Mouse (Mus musculus) testis, adult 2 months (tissue): ENCODE data around the gene Map2k2. TPM values are rescaled to one million over a fixed set of nuclear protein-coding genes. Genes with fewer than 3 reads are reported as not detected.

Source experiments
- H3K27ac ChIP-seq: fragments of 200-500 bp; 2 replicates; pipeline ENCODE4 v1.5.1; 2012; ENCODE audit warnings: low read depth, low read length; ENCODE audit not compliant: control insufficient read depth, insufficient read depth
- H3K27me3 ChIP-seq: fragments of 200-500 bp; 2 replicates; pipeline ENCODE4 v1.6.1; 2012; ENCODE audit warnings: mild to moderate bottlenecking, low read length, moderate library complexity; ENCODE audit not compliant: control insufficient read depth, insufficient read depth
- H3K36me3 ChIP-seq: fragments of 200-500 bp; 2 replicates; pipeline ENCODE4 v1.6.1; 2012; ENCODE audit warnings: mild to moderate bottlenecking, low read length; ENCODE audit not compliant: control insufficient read depth, insufficient read depth
- H3K4me1 ChIP-seq: fragments of 200-500 bp; 2 replicates; pipeline ENCODE4 v1.6.1; 2012; ENCODE audit warnings: low read length; ENCODE audit not compliant: control insufficient read depth, insufficient read depth
- H3K4me3 ChIP-seq: fragments of 200-500 bp; 2 replicates; pipeline ENCODE4 v1.5.1; 2012; ENCODE audit warnings: low read depth, mild to moderate bottlenecking, low read length, moderate library complexity, mixed read lengths; ENCODE audit not compliant: control insufficient read depth
- CTCF ChIP-seq: fragments of 200-500 bp; IDR thresholded peaks from 2 replicates; pipeline ENCODE4 v1.5.1; 2012; ENCODE audit warnings: low read depth, mild to moderate bottlenecking, inconsistent platforms, low read length, moderate library complexity; ENCODE audit not compliant: control insufficient read depth, insufficient read depth, insufficient replicate concordance
- POLR2A ChIP-seq: fragments of 200-500 bp; IDR thresholded peaks from 2 replicates; pipeline ENCODE4 v1.6.1; 2012; ENCODE audit warnings: low read depth, mild to moderate bottlenecking, inconsistent platforms, low read length, moderate library complexity; ENCODE audit not compliant: control insufficient read depth
- polyA plus RNA-seq: library from polyadenylated mRNA; depleted of rRNA; stranded (reverse); fragments of >200 nt; gene quantifications from 2 replicates; pipeline ENCODE4 v1.2.3, GENCODE M21; 2012

Gene Map2k2
- polyA plus RNA-seq, 1 experiment = 147 TPM

DNA sequence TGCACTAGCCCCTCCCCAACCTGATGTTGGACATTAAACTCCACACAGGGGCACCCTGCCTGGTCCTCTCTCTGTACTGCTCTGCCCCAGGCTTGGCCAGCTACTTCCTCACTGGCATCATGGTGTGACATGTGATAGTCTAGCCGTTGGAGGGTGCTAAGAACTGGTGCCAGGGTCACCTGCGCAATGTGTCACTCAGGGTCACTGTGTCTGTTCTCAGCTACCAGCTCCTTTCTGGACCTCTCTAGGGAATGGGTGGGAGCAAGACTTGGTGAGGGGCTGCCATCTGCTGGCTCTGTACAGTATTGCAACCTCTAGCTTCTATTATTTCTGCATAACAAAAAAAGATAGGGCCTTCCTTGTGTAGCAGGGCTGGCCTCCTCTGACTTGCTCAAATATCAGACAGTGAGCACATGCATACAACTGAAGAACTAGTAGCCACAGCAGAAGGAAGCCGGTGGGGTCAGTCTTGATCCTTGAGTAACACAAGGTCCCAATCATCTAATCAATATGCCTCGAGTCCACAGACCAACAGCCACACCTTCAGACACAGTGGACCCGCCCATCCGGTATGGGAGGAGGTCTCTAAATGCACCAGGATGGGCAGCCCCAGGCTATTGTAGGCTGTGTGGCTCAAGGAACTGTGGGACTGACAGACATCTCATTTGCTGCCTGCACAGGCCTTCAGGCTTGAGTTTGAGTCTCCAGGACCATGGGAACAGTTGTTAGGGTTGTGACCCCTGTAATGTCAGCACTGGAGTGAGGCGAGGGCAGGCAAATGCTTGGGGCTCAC is 23.4 kb upstream of the Map2k2 start:
- Histone ChIP-seq H3K27ac (no peak overlapping the region), H3K27me3 (no peaks in the 10 kb centered on the region), H3K4me1 (no peaks in the 10 kb centered on the region), H3K4me3 (no peak overlapping the region), H3K36me3 (no peaks in the 10 kb centered on the region; the same call in none of the 2 replicates)
- TF ChIP-seq POLR2A = no peak
- peak; percentile 54; the same call in 1 of the 2 replicates for TF ChIP-seq CTCF

DNA sequence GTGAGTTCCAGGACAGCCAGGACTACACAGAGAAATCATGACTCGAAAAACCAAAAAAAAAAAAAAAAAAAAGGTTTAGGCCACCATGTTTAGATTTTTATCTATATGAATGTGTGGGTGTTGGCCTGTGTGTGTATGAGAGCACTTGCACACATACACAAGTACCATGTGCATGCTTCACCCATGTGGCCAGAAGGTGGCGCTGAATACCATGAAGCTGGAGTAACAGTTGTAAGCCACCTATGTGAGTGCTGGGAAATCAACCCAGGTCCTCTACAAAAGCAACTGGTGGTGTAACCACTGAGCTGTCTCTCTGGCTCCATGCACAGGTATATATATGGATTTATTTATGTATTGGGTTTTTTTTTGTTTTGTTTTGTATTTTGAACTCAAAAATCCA is 18.7 kb upstream of the Map2k2 start:
- no peaks in the 10 kb centered on the region for H3K27me3 ChIP-seq
- H3K4me3 ChIP-seq = no peak overlapping the region
- H3K4me1 ChIP-seq = peaks cover 5% of the 10 kb centered on the region
- H3K27ac ChIP-seq = no peak overlapping the region
- no peaks in the 10 kb centered on the region for H3K36me3 ChIP-seq
- TF ChIP-seq POLR2A (no peak), CTCF (no peak; the same call in 1 of the 2 replicates)

DNA sequence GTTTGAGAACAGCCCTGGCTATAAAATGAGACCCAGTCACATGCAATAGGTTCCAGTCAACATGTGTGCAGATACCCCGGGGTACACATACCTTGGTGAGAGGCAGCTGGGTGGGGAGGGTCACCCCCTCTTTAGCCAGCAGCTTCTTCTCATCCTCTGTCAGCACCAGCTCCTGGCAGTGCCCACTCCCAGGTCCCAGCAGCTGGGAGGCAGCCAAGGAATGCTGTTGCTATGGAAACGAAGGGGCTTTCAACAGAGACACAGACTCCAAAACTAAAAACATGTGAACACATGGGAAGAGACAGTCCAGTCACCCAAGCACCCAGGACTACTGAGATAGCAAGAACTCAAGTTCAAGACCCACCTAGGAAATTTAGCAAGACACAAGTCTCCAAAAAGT is 16.5 kb upstream of the Map2k2 start:
- H3K27ac ChIP-seq = no peak overlapping the region
- H3K4me3 ChIP-seq = no peak overlapping the region
- H3K27me3 ChIP-seq = no peaks in the 10 kb centered on the region
- TF ChIP-seq POLR2A (no peak), CTCF (no peak)
- H3K36me3 ChIP-seq = no peaks in the 10 kb centered on the region
- H3K4me1 ChIP-seq = peaks cover 5% of the 10 kb centered on the region

DNA sequence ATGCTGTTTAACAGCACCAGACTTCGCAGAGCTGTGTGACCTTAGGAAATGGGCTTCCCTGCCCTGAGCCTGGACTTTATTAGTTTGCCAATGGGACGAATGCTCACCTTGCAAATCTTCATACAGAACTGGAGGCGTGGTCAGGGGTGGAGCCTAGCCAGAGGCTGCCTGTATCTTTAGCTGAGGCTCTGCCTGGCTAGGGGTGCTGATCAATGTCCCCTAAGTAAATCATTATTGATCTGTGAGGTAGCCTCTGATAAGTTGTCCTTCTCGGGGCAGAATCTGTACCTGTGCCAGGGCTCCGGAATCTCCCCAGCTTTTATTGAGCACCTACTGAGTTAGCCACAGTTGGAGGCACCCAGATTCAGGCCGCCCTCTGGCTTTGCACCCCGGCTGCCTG is 15.1 kb upstream of the Map2k2 start:
- TF ChIP-seq POLR2A (no peak), CTCF (no peak)
- Histone ChIP-seq H3K27me3 (no peaks in the 10 kb centered on the region), H3K27ac (no peak overlapping the region), H3K4me3 (no peak overlapping the region), H3K4me1 (peaks cover 5% of the 10 kb centered on the region), H3K36me3 (no peaks in the 10 kb centered on the region)

DNA sequence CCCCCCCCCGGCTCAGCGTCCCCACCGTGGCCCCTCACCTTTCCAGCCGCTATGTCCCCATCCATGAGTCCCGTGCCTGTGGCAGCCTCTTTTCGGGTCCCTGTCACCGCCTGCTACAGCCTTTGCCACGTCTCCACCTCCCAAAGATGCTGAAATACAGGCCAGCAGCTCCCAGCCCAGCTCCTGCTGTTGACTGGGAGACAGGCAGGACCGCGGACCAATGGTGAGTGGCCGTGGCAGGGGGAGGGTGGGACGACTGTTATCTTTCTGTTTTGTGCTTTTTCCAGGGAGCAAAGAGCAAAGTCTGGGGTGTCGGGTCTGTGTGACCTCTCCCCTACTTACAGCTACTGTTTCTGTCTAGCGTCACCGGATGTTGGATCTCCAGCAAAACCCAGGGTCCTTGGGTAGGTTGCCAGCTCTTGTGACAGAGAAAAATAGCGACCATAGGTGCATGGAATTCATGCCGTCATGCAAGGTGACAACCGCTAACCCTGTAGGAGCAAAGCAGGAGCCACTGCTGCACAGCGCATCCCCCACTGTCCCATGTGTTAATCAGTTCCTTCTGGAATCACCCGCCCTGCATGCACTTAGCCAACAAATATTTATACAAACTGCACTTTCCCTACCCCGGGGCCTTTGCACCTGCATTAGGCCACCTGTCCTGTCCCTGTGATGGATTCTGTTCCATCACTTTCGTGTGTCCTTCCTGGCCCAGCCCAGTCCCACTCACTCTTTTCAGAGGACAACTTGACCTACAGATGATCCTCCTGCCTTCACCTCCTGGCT is 13.1 kb upstream of the Map2k2 start:
- no peaks in the 10 kb centered on the region for H3K27me3 ChIP-seq
- H3K4me3 ChIP-seq = no peak overlapping the region
- peaks cover 5% of the 10 kb centered on the region for H3K4me1 ChIP-seq
- no peaks in the 10 kb centered on the region for H3K36me3 ChIP-seq
- no peak overlapping the region for H3K27ac ChIP-seq
- TF ChIP-seq POLR2A (no peak), CTCF (no peak)

DNA sequence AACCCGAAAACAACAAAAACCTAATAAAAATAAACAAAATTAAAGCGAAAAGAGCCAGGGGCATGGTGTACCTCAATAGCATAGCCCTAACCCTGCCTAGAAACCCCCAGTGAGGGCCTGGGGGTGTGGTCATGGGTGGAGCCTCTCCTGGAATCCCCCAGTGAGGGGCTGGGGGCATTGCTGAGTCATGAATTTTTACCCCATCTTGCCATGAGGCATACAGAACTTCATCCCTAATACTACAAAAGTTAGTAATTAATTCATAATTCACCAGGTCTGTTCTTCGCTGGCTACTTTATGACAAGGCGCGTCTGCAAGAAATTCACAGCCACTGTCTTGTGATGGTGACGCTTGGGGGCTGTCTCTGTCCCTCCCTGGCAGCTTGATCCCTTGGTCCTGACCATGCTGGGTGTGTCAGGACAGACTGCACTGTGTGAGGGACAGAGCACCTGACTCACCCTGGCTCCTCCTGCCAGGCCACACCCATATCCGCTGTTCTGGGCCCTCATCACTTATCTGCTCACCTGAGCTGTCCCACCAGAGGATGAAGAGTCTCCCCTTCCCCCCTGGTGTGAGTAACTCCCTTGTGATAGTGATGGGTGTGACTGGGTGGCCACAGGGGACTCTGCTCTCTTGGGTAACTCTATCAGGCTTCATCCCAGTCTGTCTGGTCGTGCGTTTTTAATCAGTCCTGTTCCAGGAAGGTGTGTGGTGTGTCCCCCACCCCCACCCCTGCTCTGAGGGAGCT is 10.6 kb upstream of the Map2k2 start:
- no peak overlapping the region for H3K27ac ChIP-seq
- H3K36me3 ChIP-seq = no peaks in the 10 kb centered on the region
- no peak for TF ChIP-seq POLR2A
- no peak for TF ChIP-seq CTCF
- no peak overlapping the region for H3K4me3 ChIP-seq
- H3K4me1 ChIP-seq = peaks cover 2% of the 10 kb centered on the region
- H3K27me3 ChIP-seq = no peaks in the 10 kb centered on the region
